Mouse (Mus musculus): ENCODE measurements around the gene Galp. TPM values are rescaled to one million over a fixed set of nuclear protein-coding genes. Genes with fewer than 3 reads are reported as not detected.

Gene Galp
- polyA plus RNA-seq, 1 experiment from 2014 or later = not detected

GRCm38 (mm10) chr7:6161541-6161940 lies 35.3 kb upstream of the Galp start:
- H3K4me2 ChIP-seq (replicated peaks; ENCODE audit: low read depth) = no peak overlapping the region
- no peak overlapping the region for H3K4me3 ChIP-seq (ENCODE audit: low read depth, low read length)
- H3K27me3 ChIP-seq (ENCODE audit: control insufficient read depth, insufficient read depth, low read length) = no peaks in the 10 kb centered on the region
- no peak overlapping the region for H3K9ac ChIP-seq (ENCODE audit: low read length)
- H3K27ac ChIP-seq (replicated peaks) = 0 out of 2 replicates have a peak overlapping the region, but pooled peaks have one; percentile 24
- DNase-seq (ENCODE audit: low spot score) (no peak), ATAC-seq (ENCODE audit: low FRiP score, low TSS enrichment) (no peak)
- TF ChIP-seq CTCF (IDR thresholded peaks at IDR 0.05; ENCODE audit: low read depth) (no peak), EP300 (optimal IDR thresholded peaks at IDR 0.05) (no peak)
- H3K4me1 ChIP-seq (replicated peaks; ENCODE audit: control insufficient read depth, insufficient read depth) = no peaks in the 10 kb centered on the region
- no peaks in the 10 kb centered on the region for H3K9me3 ChIP-seq (ENCODE audit: control insufficient read depth, low read length)
- WGBS = 62% methylated on average over 3 of the region's 3 CpGs
- H3K36me3 ChIP-seq (ENCODE audit: control insufficient read depth, insufficient read depth, low read length) = no peaks in the 10 kb centered on the region

DNA sequence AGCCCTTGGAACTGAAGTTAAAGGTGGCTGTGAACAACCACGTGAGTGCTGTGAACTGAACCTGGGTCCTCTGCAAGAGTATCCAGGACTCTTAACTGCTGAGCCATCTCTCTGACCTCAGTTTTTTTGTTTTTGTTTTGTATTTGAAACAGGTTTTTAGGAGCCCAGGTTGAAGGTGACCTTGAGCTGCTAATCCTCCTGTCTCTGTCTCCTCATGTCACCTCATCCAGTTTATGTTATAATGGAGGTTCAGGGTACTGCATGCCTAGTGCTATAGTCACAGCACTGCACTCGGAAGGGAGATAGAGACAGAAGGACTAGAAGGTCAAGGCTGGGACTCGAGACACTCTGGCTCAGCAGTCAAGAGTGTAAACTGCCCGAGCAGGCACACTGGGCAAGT lies 34.7 kb upstream of the Galp start:
- TF ChIP-seq CTCF (IDR thresholded peaks at IDR 0.05; ENCODE audit: low read depth) = no peak
- no peak for TF ChIP-seq EP300 (optimal IDR thresholded peaks at IDR 0.05)
- Histone ChIP-seq H3K9ac (ENCODE audit: low read length) (no peak overlapping the region), H3K4me3 (ENCODE audit: low read depth, low read length) (no peak overlapping the region), H3K9me3 (ENCODE audit: control insufficient read depth, low read length) (no peaks in the 10 kb centered on the region), H3K27ac (replicated peaks) (no peak overlapping the region), H3K27me3 (ENCODE audit: control insufficient read depth, insufficient read depth, low read length) (no peaks in the 10 kb centered on the region), H3K36me3 (ENCODE audit: control insufficient read depth, insufficient read depth, low read length) (no peaks in the 10 kb centered on the region), H3K4me1 (replicated peaks; ENCODE audit: control insufficient read depth, insufficient read depth) (no peaks in the 10 kb centered on the region), H3K4me2 (replicated peaks; ENCODE audit: low read depth) (no peak overlapping the region)
- ATAC-seq (ENCODE audit: low FRiP score, low TSS enrichment) = no peak
- WGBS = 67% methylated on average over 4 of the region's 4 CpGs
- no peak for DNase-seq (ENCODE audit: low spot score)

GRCm38 (mm10) chr7:6164671-6165070 lies 32.2 kb upstream of the Galp start:
- Histone ChIP-seq H3K36me3 (ENCODE audit: control insufficient read depth, insufficient read depth, low read length) (no peaks in the 10 kb centered on the region), H3K27me3 (ENCODE audit: control insufficient read depth, insufficient read depth, low read length) (no peaks in the 10 kb centered on the region), H3K4me3 (ENCODE audit: low read depth, low read length) (no peak overlapping the region), H3K9me3 (ENCODE audit: control insufficient read depth, low read length) (no peaks in the 10 kb centered on the region), H3K4me1 (replicated peaks; ENCODE audit: control insufficient read depth, insufficient read depth) (no peaks in the 10 kb centered on the region), H3K9ac (ENCODE audit: low read length) (no peak overlapping the region), H3K27ac (replicated peaks) (no peak overlapping the region), H3K4me2 (replicated peaks; ENCODE audit: low read depth) (no peak overlapping the region)
- no peak for DNase-seq (ENCODE audit: low spot score)
- ATAC-seq (ENCODE audit: low FRiP score, low TSS enrichment) = no peak
- no peak for TF ChIP-seq EP300 (optimal IDR thresholded peaks at IDR 0.05)
- TF ChIP-seq CTCF (IDR thresholded peaks at IDR 0.05; ENCODE audit: low read depth) = no peak
- WGBS = 43% methylated on average over 5 of the region's 5 CpGs

GRCm38 (mm10) chr7:6169403-6169802 lies 27.5 kb upstream of the Galp start:
- Histone ChIP-seq H3K4me3 (ENCODE audit: low read depth, low read length) (no peak overlapping the region), H3K36me3 (ENCODE audit: control insufficient read depth, insufficient read depth, low read length) (no peaks in the 10 kb centered on the region), H3K4me1 (replicated peaks; ENCODE audit: control insufficient read depth, insufficient read depth) (no peaks in the 10 kb centered on the region), H3K9me3 (ENCODE audit: control insufficient read depth, low read length) (no peaks in the 10 kb centered on the region), H3K4me2 (replicated peaks; ENCODE audit: low read depth) (no peak overlapping the region), H3K27ac (replicated peaks) (peak overlapping the region; percentile 30; the same call in 1 of the 2 replicates), H3K27me3 (ENCODE audit: control insufficient read depth, insufficient read depth, low read length) (no peaks in the 10 kb centered on the region), H3K9ac (ENCODE audit: low read length) (no peak overlapping the region)
- peak; percentile 71 for ATAC-seq (ENCODE audit: low FRiP score, low TSS enrichment)
- DNase-seq (ENCODE audit: low spot score) = peak; percentile 92
- 53% methylated on average over 3 of the region's 3 CpGs for WGBS
- TF ChIP-seq CTCF (IDR thresholded peaks at IDR 0.05; ENCODE audit: low read depth) (no peak), EP300 (optimal IDR thresholded peaks at IDR 0.05) (no peak)

DNA sequence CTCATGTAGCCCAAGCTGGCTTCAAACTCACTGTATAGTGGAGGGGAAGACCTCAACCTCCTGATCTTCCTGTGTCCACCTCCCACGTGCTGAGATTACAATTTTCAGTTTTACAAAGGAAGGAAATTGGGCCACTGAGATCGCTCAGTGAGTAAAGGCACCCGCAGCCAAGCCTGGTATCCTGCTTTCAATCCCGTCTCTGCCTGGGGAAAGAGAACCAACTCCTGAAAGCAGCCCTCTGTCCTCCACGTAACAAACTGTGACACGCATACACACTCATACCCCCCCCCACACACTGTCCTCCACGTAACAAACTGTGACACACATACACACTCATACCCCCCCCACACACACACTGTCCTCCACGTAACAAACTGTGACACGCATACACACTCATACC lies 26.5 kb upstream of the Galp start:
- H3K9me3 ChIP-seq (ENCODE audit: control insufficient read depth, low read length) = no peaks in the 10 kb centered on the region
- H3K4me2 ChIP-seq (replicated peaks; ENCODE audit: low read depth) = no peak overlapping the region
- DNase-seq (ENCODE audit: low spot score) = no peak
- ATAC-seq (ENCODE audit: low FRiP score, low TSS enrichment) = no peak
- TF ChIP-seq EP300 (optimal IDR thresholded peaks at IDR 0.05) (no peak), CTCF (IDR thresholded peaks at IDR 0.05; ENCODE audit: low read depth) (no peak)
- 0 out of 2 replicates have a peak overlapping the region, but pooled peaks have one; percentile 18 for H3K27ac ChIP-seq (replicated peaks)
- no peaks in the 10 kb centered on the region for H3K27me3 ChIP-seq (ENCODE audit: control insufficient read depth, insufficient read depth, low read length)
- no peaks in the 10 kb centered on the region for H3K4me1 ChIP-seq (replicated peaks; ENCODE audit: control insufficient read depth, insufficient read depth)
- no peak overlapping the region for H3K4me3 ChIP-seq (ENCODE audit: low read depth, low read length)
- WGBS = 77% methylated on average over 9 of the region's 9 CpGs
- H3K9ac ChIP-seq (ENCODE audit: low read length) = no peak overlapping the region
- H3K36me3 ChIP-seq (ENCODE audit: control insufficient read depth, insufficient read depth, low read length) = no peaks in the 10 kb centered on the region

DNA sequence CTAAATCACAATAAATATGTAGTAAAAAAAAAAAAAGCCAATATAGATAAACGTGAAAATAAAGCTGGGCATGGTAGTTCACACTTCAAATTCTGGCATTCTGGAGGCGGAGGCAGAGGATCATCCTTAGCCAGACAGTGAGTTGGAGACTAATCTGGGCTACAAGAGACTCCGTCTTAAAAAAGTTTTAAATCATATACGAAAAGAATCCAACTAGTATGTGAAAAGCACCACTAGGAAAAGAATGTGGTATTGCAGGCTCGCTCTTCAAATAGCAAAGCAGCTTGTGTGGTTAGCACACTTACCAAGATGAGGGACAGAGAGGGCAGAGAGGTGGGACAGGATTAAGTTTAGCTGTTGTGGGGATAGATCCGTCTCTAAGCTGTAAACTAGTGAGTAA lies 26.0 kb upstream of the Galp start:
- WGBS = 34% methylated on average over 6 of the region's 6 CpGs
- H3K9ac ChIP-seq (ENCODE audit: low read length) = no peak overlapping the region
- no peak for DNase-seq (ENCODE audit: low spot score)
- H3K9me3 ChIP-seq (ENCODE audit: control insufficient read depth, low read length) = no peaks in the 10 kb centered on the region
- H3K4me3 ChIP-seq (ENCODE audit: low read depth, low read length) = no peak overlapping the region; the same call in 1 of the 2 replicates
- TF ChIP-seq EP300 (optimal IDR thresholded peaks at IDR 0.05) (no peak), CTCF (IDR thresholded peaks at IDR 0.05; ENCODE audit: low read depth) (no peak)
- H3K4me2 ChIP-seq (replicated peaks; ENCODE audit: low read depth) = peak overlapping the region; percentile 79
- no peaks in the 10 kb centered on the region for H3K36me3 ChIP-seq (ENCODE audit: control insufficient read depth, insufficient read depth, low read length)
- no peak for ATAC-seq (ENCODE audit: low FRiP score, low TSS enrichment)
- H3K4me1 ChIP-seq (replicated peaks; ENCODE audit: control insufficient read depth, insufficient read depth) = no peaks in the 10 kb centered on the region
- H3K27ac ChIP-seq (replicated peaks) = peak overlapping the region; percentile 20; the same call in 1 of the 2 replicates
- no peaks in the 10 kb centered on the region for H3K27me3 ChIP-seq (ENCODE audit: control insufficient read depth, insufficient read depth, low read length)
